Mouse (Mus musculus) olfactory bulb, adult 2 months (tissue): ENCODE data around the gene Arid1b.

Experiments
- CTCF ChIP-seq: fragments of 200-500 bp; IDR thresholded peaks from 2 replicates; pipeline ENCODE4 v1.5.1; 2012; ENCODE audit warnings: low read depth, mild to moderate bottlenecking, low read length, moderate library complexity; ENCODE audit not compliant: insufficient read depth
- POLR2A ChIP-seq: fragments of 200-500 bp; IDR thresholded peaks from 2 replicates; pipeline ENCODE4 v1.6.1; 2012; ENCODE audit warnings: mild to moderate bottlenecking, low read depth, low read length, moderate library complexity; ENCODE audit not compliant: insufficient read depth

DNA sequence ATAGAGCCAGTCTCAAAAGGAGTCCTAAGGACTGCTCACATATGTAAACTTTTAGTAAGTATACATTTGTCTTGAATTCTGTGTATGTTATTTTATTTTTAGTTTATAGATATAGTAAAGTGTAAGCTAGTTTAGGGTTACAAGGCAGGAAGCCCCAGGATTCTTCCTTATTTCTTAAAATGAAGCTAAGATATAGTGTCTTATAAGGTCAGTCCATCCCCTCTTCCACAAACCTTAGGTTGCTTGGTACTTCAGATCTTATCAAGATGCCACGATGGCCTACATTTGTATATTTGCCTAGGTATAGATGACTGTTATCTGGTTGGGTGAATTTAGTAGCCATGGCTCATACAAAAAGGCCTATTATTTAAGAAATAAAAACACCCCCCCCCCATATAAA, 5.1 kb downstream of the Arid1b start:
- TF ChIP-seq CTCF = no peak
- TF ChIP-seq POLR2A = no peak
